Mouse (Mus musculus) right cerebral cortex, adult 18-20 months (tissue): ENCODE results near the gene Smarca2.

Source experiments
- DNase-seq: peaks from one replicate; pipeline ENCODE4 v3.0.0; 2022; ENCODE audit warnings: mixed read lengths

Gene Smarca2

GRCm38 (mm10) chr19:26790386-26791346 is 185.8 kb downstream of the Smarca2 start:
- no peak for DNase-seq

GRCm38 (mm10) chr19:26794315-26794714 is 189.5 kb downstream of the Smarca2 start:
- DNase-seq, result no peak

- no peak for DNase-seq
Measured at GRCm38 (mm10) chr19:26796006-26796405, 191.2 kb downstream of the Smarca2 start.

GRCm38 (mm10) chr19:26804401-26804800 is 199.6 kb downstream of the Smarca2 start:
- no peak for DNase-seq

GRCm38 (mm10) chr19:26814629-26815028 is 209.8 kb downstream of the Smarca2 start:
- no peak for DNase-seq

- no peak for DNase-seq
Measured at GRCm38 (mm10) chr19:26817901-26818300, 213.1 kb downstream of the Smarca2 start.
